Mouse (Mus musculus) lung, postnatal 0 days (tissue): Measurements from ENCODE around the gene Ubc.

ENCODE experiments used
- CTCF ChIP-seq: IDR thresholded peaks from 2 replicates; pipeline ENCODE4 v1.5.1; 2016; ENCODE audit warnings: antibody characterized with exemption, mild to moderate bottlenecking
- EP300 ChIP-seq: IDR thresholded peaks from 2 replicates; pipeline ENCODE4 v1.6.1; 2016; ENCODE audit warnings: antibody characterized with exemption, mild to moderate bottlenecking, control low read depth

- TF ChIP-seq CTCF (no peak), EP300 (no peak)
Observed at GRCm38 (mm10) chr5:125363894-125364293, 26.1 kb downstream of the Ubc start.
